In genomic region chr5:149007295-149007646, GRCm38 (mm10) we compare ENCODE assay signal across 8 mouse cellular contexts. TPM values are rescaled to one million over a fixed set of nuclear protein-coding genes. Genes with fewer than 3 reads are reported as not detected.
A peak's percentile ranks its signal among the peaks of the same experiment; 100 is the strongest.
DNase-seq lines count a peak whose midpoint lies in the region; ATAC-seq lines count a peak whose summit lies in the region.

No protein-coding gene starts in this region.

- no peaks in the 10 kb centered on the region for H3K9me3 ChIP-seq in neural tube, embryonic 11.5 days (ENCODE audit: control insufficient read depth, low read length)
- H3K9me3 ChIP-seq in heart, embryonic 12.5 days (replicated peaks), result no peaks in the 10 kb centered on the region; the same call in 1 of the 2 replicates
- no peaks in the 10 kb centered on the region for H3K9me3 ChIP-seq in liver, embryonic 11.5 days (ENCODE audit: control insufficient read depth, low read length)
- peaks cover 1% of the 10 kb centered on the region; the same call in 1 of the 2 replicates for H3K9me3 ChIP-seq in stomach, embryonic 16.5 days (replicated peaks; ENCODE audit: control insufficient read depth, low read length)

- no peak overlapping the region for H3K4me3 ChIP-seq in neural tube, embryonic 11.5 days (ENCODE audit: low read depth, low read length)
- peak overlapping the region; percentile 23 for H3K4me3 ChIP-seq in heart, embryonic 12.5 days
- H3K4me3 ChIP-seq in liver, embryonic 11.5 days (ENCODE audit: low read depth, low read length), result no peak overlapping the region
- peak overlapping the region; percentile 20 for H3K4me3 ChIP-seq in stomach, embryonic 16.5 days (replicated peaks; ENCODE audit: low read length)

- H3K27me3 ChIP-seq in neural tube, embryonic 11.5 days (ENCODE audit: control insufficient read depth, insufficient read depth, low read length), result no peaks in the 10 kb centered on the region
- no peaks in the 10 kb centered on the region for H3K27me3 ChIP-seq in heart, embryonic 12.5 days (replicated peaks)
- no peaks in the 10 kb centered on the region for H3K27me3 ChIP-seq in liver, embryonic 11.5 days (replicated peaks; ENCODE audit: control insufficient read depth, insufficient read depth, low read length)
- no peaks in the 10 kb centered on the region for H3K27me3 ChIP-seq in stomach, embryonic 16.5 days (ENCODE audit: control insufficient read depth, insufficient read depth, low read length)

- H3K36me3 ChIP-seq in neural tube, embryonic 11.5 days (ENCODE audit: control insufficient read depth, insufficient read depth, low read length), result no peaks in the 10 kb centered on the region
- H3K36me3 ChIP-seq in heart, embryonic 12.5 days, result no peaks in the 10 kb centered on the region
- no peaks in the 10 kb centered on the region for H3K36me3 ChIP-seq in liver, embryonic 11.5 days (ENCODE audit: control insufficient read depth, insufficient read depth, low read length)
- no peaks in the 10 kb centered on the region for H3K36me3 ChIP-seq in stomach, embryonic 16.5 days (ENCODE audit: control insufficient read depth, insufficient read depth, low read length)

- peaks cover 3% of the 10 kb centered on the region for H3K4me1 ChIP-seq in neural tube, embryonic 11.5 days (ENCODE audit: control insufficient read depth, insufficient read depth, low read length)
- H3K4me1 ChIP-seq in heart, embryonic 12.5 days (replicated peaks), result peaks cover 32% of the 10 kb centered on the region
- H3K4me1 ChIP-seq in liver, embryonic 11.5 days (replicated peaks; ENCODE audit: control insufficient read depth, insufficient read depth, low read length), result peaks cover 22% of the 10 kb centered on the region
- peaks cover 16% of the 10 kb centered on the region for H3K4me1 ChIP-seq in stomach, embryonic 16.5 days (ENCODE audit: control insufficient read depth, insufficient read depth, low read length)

- DNase-seq in neural tube, embryonic 11.5 days (ENCODE audit: low spot score), result no peak
- no peak for DNase-seq in neural tube, embryonic 10.5 days (ENCODE audit: extremely low spot score, low spot score)
- DNase-seq in liver, embryonic 11.5 days (ENCODE audit: low spot score), result no peak
- no peak for DNase-seq in right cerebral cortex, adult 18-20 months
- no peak for DNase-seq in layer of hippocampus, adult 9-11 months
- no peak for DNase-seq in cerebellum, postnatal 14 days

- 0 out of 2 replicates have a peak overlapping the region, but pooled peaks have one; percentile 42 for H3K27ac ChIP-seq in neural tube, embryonic 11.5 days (ENCODE audit: low read depth, low read length)
- peak overlapping the region; percentile 60 for H3K27ac ChIP-seq in heart, embryonic 12.5 days (ENCODE audit: poor library complexity, severe bottlenecking)
- H3K27ac ChIP-seq in liver, embryonic 11.5 days (ENCODE audit: low read depth, low read length), result peak overlapping the region; percentile 43; the same call in 1 of the 2 replicates
- peak overlapping the region; percentile 64 for H3K27ac ChIP-seq in stomach, embryonic 16.5 days (ENCODE audit: low read length)

- WGBS in neural tube, embryonic 11.5 days, result 77% methylated on average over 5 of the region's 5 CpGs
- WGBS in heart, embryonic 12.5 days, result 42% methylated on average over 5 of the region's 5 CpGs
- 71% methylated on average over 5 of the region's 5 CpGs for WGBS in liver, embryonic 11.5 days
- WGBS in stomach, embryonic 16.5 days, result 44% methylated on average over 5 of the region's 5 CpGs

- no peak overlapping the region for H3K4me2 ChIP-seq in neural tube, embryonic 11.5 days (ENCODE audit: low read depth)
- H3K4me2 ChIP-seq in heart, embryonic 12.5 days, result peak overlapping the region; percentile 69
- peak overlapping the region; percentile 64 for H3K4me2 ChIP-seq in liver, embryonic 11.5 days
- H3K4me2 ChIP-seq in stomach, embryonic 16.5 days (ENCODE audit: low read depth, low read length), result peak overlapping the region; percentile 46

- no peak for ATAC-seq in neural tube, embryonic 11.5 days (ENCODE audit: insufficient read depth, low FRiP score, low TSS enrichment)
- ATAC-seq in heart, embryonic 12.5 days (ENCODE audit: insufficient number of reproducible peaks, low FRiP score), result no peak
- no peak for ATAC-seq in liver, embryonic 11.5 days (replicated peaks; ENCODE audit: low FRiP score)
- ATAC-seq in stomach, embryonic 16.5 days (ENCODE audit: insufficient read depth, low FRiP score), result peak; percentile 3; the same call in 1 of the 2 replicates

- H3K9ac ChIP-seq in neural tube, embryonic 11.5 days (ENCODE audit: low read length), result peak overlapping the region; percentile 51
- peak overlapping the region; percentile 66; the same call in 1 of the 2 replicates for H3K9ac ChIP-seq in heart, embryonic 12.5 days
- H3K9ac ChIP-seq in liver, embryonic 11.5 days (ENCODE audit: low read depth, low read length), result no peak overlapping the region; the same call in 1 of the 2 replicates
- H3K9ac ChIP-seq in stomach, embryonic 16.5 days (ENCODE audit: low read length), result peak overlapping the region; percentile 64

RNA-seq across cellular contexts. Expression of gene Gm42791, which starts 12.3 kb away (rescaled TPM):
- polyA plus RNA-seq in neural tube, embryonic 11.5 days (2014; fragmentation: Nextera tagmentation; extraction: Ambion mirVana), result 0.50 and 2.0 TPM in 2 replicates
- 0.45 TPM in 1 of 2 replicates, not detected in the other for polyA plus RNA-seq in heart, embryonic 12.5 days (2016; fragmentation: Nextera tagmentation; extraction: Ambion mirVana)
- not detected in 2 replicates for polyA plus RNA-seq in liver, embryonic 11.5 days (2014; fragmentation: Nextera tagmentation; extraction: Ambion mirVana)
- 1.6 and 2.2 TPM in 2 replicates for polyA plus RNA-seq in stomach, embryonic 16.5 days (2015; fragmentation: Nextera tagmentation; extraction: Ambion mirVana)

Comparison
In these comparisons a context has a peak if more than half of its experiments do, and no peak if none do; other contexts are left out.
1. H3K4me3 ChIP-seq: peak in heart, embryonic 12.5 days (single experiment) and stomach, embryonic 16.5 days (single experiment); none in neural tube, embryonic 11.5 days (single experiment) and liver, embryonic 11.5 days (single experiment).
2. Peak in every context shown above with its lines, with median percentiles within 50 percentile points of each other: H3K27ac ChIP-seq.